Mouse (Mus musculus) naive thymus-derived CD4-positive, alpha-beta T cell, adult 2 months (primary cell): ENCODE measurements around the gene Anks6.
A peak's percentile ranks its signal among the peaks of the same experiment; 100 is the strongest.

ENCODE experiments used
- DNase-seq: peaks from one replicate; pipeline ENCODE4 v3.0.0-alpha.2; 2011; ENCODE audit warnings: low read depth

The Anks6 gene

DNA sequence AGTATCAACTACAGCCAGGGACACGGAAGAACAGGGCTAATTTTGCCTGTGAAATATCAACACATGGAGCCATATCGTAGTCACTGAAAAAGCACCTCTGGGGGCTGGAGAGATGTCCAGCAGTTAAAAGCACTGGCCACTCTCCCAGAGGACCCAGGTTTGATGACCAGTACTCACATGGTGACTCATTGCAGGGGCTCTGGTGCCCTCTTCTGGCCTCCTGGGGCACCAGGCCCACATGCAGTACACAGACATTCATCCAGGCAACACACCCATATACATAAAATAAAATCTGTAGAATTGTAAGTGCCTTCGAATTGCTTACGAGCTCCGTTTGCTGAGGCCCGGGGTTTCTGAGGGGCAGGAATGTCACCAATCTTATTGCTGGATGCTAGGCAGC is 10.3 kb downstream of the Anks6 start:
- DNase-seq: no peak

DNA sequence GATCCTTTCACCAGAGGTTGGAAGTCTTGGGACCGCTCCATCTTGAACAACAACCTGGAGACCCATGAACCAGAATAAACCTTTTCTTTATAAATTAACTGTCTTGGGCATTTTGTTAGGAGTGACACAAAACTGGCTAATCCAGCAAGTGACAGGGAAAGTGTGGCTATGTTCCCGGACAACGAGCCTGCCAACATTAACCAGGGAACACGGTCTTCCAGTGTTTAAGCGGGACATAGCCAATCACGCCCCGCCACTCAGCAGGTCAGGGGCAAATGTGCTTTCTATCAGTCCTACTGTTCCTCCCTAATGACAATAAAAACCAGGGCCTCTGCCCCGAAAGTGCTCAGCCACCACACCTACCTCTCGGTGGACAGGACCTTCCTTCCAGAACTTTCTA is 13.4 kb downstream of the Anks6 start:
- DNase-seq: no peak

DNA sequence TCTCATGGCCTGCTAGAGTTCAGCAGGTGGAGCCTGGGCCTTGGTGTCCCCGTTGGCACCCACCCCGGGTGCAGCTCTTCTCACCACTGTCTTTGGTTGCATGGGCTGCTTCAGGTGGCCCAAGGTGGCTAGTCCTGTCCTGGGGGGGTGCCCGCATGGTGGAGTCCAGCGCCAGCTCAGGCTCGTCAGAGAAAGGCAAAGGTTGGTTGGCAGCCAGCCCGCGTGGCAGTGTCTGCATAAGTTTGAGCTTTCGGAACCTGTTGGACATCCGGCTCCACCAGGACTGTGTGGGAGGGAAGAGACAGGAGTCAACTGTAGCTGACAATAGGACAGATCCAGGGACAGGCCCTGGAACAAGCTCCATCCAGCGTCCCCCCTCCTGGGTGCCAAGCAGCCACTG is 17.6 kb downstream of the Anks6 start:
- no peak for DNase-seq

DNA sequence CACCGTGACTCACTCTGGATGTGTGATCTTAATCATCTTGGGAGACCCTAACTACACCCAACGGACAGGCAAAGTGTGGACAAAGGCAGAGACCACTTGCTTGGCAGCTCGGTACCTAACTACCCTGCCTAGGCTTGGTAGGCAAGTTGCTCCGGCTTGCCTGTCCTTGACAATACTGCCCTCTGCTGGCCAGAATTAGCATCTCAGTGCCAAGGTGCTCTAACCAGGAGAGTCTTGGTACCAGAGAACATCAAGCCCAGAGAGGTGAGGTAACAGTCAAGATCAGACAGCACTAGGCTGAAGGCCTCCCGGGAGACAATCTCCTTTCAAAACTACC is 19.9 kb downstream of the Anks6 start:
- DNase-seq: peak; percentile 87

DNA sequence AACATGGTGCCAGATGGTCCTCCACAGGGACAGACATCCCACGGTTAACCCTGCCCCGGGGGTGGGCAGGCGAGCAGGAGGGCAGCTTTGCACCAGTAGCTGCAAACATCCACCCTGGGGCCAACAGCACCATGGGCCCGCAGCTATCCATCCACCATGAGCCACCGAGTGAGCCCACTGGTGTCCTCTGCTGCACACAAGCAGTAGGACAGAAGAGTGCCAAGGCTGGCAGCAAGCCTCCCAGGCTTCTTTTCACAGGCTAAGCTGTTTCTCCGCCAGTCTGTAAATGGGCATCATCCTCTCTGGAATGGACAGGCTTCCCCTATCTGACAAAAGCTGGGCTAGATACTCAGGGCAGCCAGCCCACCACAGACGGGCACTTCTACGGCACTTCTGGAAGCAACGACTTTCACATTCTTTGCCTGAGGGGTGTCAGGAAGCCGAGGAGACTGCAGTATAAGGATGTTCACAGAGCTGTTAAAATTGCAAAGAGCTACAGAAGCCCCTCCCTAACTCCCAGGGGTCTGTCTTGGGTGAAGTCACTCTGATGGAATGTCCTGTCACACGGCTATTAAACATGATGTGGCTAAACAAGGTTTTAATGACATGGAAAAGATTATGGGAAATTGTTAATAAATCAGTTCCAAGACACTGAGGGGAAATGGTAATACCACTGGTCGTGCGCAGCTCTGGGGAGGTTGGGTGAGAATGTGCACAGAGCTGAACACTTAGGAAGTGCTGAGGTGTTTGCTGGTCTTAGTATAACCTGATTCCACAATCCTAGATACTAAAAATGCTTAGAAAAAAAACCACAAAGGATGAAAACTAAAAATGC is 20.5 kb downstream of the Anks6 start:
- no peak for DNase-seq

DNA sequence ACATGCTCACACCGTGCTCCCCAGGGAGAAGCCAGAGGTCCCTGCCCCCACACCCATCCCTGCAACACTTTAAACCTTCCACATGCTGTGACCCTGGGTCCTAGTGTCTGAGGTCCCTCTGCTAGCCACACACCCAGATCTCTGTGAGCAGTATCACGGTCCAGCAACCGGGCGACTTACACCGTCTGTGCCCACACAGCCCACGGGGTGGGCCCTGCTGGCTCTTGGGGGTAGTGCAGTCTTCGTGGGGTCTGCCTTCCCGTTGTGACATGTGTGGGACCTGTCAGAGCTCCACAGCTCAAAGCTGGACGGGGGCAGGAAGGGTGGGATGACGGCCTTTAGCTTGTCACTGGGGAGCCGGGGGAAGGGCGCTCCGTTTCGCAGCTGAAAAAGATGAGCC is 21.7 kb downstream of the Anks6 start:
- DNase-seq: no peak

DNA sequence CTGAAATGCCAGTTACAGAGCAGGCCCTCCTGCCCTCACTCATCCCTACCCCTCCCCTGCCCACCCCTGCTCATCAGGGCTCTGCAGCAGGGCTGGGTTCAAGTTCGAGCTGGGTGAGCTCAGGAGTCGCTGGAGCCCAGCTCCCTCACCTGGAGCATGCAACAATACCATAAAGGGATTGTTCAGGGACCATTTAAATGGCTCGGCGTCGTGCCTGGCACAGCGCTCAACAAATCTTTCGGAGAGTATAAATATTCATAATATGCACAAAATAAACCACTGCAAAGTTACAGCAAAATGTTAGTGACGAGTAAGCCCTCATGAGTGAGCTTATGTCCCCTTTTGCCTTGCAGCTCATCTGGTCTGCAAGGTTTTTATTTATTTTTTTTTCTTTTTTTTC is 25.1 kb downstream of the Anks6 start:
- DNase-seq: no peak

DNA sequence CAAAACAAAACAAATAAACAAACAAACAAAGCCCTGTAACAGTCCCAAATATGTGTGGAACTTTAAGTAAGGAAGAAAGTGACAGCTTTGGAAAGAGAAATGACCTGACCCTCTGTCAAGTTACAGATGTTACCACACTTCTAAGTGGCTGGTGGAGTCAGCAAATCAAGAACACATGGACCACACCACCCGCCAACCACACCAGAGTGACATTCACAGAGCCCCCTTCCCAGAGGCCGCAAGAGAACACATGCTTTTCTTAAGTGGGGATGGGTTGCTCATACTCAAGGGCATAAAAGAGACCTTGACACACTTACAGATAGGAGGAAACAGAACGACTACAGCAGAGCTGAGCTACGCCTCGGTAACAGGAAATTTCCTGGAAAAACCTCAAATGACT is 28.4 kb downstream of the Anks6 start:
- DNase-seq: no peak

DNA sequence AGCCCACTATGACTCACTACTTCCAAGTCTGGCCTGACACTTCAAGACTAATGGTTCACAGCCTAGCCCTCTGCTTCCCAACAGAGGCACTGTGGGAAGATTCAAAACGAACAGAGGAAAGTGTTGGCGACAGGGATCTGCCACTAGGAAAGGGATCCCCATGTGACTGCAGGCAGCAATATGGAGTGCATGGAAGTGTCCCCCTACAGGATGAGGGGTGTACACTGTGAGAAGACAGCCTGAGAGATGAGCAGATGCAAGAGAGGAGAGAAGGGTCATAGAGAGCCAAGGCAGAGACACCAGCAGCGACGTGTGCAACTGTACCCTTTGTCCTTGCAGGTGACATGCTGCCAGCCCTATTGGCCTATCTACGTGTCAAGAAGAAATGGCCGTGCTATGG is 33.3 kb downstream of the Anks6 start:
- no peak for DNase-seq

DNA sequence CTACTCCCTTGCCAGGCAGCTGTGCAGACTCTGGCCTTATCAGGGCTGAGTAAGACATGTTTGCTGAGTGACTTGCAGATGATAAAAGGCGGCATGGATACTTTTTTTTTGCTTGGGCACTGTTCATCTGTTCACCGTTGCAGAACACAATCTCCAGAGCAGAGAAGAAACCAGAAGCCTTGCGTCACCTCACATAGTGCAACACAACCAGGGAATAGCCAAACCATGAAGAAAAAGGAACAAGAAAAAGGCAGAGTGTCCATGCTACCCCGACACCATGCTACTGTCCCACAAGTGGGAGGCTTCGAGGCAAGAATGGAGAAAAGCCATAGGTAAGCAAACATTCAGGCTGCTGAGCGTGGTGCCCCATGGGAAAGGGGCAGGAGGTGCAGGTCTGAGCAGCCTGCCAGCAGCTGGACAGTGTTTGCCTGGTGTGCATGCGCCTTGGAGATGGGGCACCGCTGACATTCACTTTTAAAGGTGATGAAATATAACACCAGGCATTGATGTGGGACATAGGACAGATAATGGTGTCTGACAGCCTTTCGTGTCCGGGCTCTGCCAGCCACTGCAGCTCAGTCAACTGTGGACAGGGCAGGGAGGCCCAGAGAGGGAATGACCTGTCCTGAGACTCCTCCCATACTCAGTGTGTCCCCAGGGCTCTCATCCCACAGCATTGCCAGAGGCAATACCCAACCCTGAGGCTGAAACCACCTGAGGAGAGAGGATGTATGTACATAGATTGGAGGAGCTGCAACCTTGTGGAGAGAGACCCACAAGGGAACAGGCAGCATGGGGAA is 34.2 kb downstream of the Anks6 start:
- DNase-seq: no peak

DNA sequence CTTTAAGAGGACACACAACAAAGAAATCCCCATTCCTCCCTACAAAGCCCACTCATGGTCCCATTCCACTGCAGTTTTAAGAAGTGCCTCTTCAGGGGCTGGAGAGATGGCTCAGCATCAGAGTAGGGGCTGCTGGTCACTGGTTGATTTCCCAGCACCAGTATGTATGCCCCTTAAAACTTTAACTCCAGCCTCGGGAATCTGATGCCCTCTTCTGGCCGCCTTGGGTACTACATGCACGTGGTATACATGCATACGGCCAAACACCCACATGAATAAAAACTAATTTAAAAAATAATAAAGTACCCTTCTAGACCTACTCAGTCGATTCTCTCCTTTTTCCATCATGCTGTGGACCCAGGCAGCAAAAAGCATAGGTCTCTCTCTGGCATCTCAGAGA is 36.7 kb downstream of the Anks6 start:
- DNase-seq: peak; percentile 79

DNA sequence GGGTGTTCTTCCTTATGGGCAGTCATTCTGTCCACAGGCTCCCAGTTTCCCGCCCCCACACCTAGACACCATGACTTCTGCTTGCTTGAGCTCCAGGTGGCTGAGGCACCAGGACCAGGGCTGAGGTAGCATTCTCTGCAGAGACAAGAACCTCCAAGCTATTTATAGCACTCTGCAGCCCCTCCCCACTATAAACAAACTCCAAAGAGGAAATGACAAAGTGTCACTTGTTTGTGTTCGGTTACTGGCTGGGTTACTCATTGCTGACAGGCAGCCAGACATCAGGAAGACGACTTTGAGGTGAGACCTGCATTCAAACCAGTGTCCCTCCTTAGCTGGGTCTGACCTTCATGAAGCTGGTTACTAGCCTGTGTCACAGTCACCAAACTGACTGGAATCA is 42.1 kb downstream of the Anks6 start:
- no peak for DNase-seq

DNA sequence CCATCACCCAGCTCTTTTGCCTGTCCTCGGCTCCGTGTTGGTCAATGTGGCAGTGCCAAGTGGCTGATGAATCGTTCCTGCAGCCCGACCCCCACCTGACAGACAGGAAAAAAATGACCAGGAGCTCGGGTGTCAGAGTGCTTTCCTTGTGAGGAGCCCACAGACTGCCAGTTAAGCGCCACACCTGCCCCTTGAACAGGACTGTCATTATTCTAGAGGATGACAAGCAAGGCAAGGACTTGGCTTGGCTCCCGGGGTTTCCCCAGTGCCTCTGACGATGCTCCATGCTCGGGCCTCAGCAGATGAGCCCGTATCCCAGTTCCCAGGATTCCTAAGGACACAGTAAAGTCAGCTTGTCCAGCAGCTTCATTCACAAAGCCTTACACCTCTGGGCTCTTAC is 44.8 kb downstream of the Anks6 start:
- no peak for DNase-seq

DNA sequence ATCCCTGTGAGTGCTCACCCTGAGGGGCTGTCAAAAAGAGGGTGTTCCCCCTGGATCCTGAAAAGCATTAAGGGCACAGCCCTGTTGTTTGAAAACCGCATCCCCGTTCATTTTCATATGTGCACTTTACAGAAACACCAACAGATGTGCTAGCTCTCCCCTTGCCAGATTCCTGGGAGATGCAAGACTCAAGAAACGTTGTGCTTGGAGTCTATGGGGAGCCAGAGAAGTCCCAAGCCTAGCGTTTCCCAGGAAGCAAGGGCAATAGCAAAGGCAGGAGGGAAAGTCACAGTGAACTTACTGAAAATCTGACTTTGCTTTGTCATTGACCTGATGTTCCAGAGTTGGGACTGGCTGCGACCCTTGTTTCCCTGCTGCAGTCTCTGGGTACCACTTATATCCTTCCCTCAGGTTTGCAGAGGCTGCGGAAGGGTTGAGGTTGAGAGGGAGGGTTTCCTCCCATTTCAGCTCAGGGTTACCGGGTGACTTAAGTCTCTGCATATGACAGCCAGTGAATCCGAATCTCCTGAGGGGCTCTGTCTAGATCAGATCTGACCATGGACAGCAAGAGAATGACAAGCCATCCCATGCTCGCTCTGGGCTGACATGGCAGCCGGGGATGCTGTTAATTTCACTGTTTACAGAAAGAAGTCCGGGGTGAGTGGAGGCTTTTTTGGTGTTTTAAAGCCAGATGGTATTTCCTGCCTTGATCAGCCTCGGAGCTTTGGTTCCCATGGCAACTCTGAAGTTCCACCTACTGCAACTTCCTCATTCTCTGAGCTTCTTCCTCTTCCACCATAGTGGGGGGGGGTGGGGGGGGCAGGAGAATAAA is 46.6 kb downstream of the Anks6 start:
- DNase-seq: peak; percentile 86

DNA sequence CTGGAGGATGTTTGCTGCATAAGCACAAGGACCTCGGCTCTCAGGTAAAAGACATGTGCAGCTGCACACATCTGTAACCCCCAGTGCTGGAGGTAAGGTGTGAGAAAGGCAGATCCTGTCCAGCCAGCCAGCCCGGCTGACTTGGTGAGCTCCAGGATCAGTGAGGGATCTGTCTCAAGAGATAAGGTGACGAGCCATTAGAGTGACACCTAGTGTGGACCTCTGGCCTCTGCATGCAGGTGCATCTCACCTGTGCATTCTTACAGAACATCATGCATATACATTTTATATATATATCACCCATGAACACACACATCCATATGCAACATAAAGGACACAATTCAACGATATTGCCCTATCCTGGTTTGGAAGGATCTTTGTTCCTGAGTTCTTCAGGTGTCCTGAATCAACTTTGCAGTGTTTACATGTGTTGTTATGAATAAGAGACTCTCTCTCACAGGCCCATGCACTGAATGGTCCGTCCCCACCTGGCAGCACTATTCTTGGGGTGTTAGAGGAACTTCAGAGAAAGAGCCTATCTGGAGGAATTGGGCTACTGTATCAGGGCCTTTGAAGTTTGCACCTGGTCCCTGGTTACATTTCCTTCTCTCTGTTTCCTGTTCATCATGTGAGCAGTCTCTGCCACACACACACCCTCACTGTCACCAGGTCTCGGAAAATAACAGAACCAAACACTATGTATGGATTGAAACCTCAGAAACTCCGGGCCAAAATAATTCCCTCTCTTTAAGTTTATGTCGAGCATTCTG is 56.4 kb downstream of the Anks6 start:
- DNase-seq: peak; percentile 68

DNA sequence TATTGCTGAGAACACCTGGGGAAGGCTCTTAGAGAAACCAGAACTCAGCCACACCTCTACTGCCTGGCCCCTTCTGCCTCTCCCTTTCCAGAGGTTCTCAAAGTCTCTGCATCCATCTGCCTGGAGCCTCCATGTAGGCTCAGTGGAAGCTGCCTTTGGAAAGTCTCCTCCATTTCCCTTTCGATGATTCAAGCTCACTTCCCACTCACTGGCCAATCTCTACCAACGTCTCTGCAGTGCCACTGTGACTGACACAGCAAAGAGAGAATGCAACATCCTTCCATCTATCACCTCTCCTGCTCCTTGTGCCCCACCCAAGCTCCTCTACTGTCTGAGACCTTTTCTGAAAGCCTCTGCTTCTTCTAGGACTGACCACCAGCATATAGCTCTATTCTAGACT is 59.3 kb downstream of the Anks6 start:
- no peak for DNase-seq

DNA sequence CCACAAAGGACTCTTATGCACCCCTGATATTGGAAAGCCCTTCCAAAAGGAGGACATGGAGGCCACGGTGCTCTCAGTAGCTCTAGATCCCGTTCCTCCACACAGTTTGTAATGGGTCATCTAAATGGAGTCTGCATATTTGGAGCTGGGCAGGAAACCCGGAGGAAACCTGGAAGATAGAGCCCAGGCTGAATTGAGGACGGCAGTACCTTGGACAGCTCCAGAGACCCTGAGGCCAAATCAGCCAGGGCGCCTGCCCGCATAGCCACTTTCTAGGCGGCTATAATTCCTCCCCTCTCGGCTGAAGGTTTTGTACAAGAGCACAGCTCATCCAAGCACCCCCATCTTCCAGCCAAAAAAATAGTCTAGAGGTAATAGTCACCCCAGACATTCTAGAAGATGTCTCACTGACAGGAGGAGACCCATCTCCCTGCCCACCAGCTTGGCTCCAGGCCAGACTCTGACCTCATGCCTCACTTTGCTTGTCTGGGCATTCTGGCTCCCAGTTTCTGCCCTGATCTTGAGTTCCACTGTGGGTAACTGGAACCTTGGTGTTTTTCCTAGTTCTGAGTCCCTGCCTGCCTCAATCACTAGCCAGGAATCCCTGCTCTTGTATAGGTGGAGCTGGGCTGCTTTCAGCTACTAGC is 64.3 kb downstream of the Anks6 start:
- DNase-seq: no peak

DNA sequence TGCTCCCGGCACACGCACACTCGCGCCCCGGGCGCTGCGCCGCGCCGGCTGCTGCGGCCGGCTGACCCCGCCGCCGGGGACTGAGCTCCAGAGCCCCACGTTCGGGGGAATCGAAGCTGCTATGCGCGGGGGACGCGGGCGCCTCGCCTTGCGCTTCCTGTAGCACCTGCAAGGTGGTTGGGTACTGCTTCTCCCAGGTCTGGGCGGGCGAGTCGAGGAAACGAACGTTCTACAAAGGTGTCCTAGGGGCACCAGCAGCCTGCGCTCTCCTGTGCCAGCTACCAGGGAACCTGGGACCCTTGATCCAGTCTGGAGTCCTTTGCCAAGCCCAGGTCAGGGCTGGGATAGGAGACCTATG is 65.3 kb downstream of the Anks6 start:
- no peak for DNase-seq

DNA sequence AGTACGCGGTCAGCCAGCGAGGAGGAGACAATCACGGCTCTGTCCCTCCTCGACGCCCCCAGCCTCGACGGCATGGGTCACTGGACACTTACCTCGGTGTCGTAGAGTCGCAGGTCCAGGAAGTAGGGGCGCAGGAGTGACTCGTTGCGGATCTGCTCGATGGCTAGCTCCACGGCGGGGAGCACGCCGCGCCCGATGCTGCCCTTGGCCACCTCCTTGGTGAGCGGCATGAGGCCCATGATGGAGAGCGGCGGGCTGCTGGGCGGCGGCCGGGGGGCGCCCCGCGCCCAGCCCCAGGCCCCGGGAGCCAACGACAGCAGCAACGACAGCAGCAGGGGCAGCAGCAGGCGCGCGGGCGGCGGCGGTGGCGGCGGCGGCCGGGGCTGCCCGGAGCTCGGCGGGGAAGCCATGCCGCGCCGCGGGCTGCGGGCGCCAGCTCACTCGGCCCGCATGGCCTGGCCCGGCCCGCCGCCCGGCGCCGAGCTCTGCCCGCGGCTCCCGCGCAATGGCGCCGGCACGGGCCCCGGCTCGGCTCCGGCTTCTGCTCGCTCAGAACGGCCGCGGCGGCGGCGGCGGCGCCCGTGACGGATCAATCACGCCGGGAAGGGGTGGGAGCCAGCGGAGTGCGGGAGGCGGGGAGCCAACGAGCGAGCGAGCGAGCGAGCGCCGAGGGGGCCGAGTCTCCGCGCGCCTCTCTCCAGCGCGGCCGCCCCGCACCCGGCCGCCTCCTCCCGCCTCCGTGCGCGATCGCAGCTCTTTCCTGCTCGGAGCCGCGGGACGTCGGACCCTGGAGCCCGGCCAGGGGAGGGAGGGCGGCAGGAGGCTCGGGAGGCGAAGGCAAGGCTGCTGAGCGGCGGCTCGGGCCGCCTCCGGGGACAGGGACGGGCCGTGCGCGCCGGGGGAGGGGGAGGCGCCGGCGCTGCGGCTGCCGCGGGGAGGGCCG is 65.9 kb downstream of the Anks6 start, which contains the start of gene Gabbr2:
TSS of gene Gabbr2 (minus strand) at position 858 of the 943 bp plus-strand sequence.
- no peak for DNase-seq

DNA sequence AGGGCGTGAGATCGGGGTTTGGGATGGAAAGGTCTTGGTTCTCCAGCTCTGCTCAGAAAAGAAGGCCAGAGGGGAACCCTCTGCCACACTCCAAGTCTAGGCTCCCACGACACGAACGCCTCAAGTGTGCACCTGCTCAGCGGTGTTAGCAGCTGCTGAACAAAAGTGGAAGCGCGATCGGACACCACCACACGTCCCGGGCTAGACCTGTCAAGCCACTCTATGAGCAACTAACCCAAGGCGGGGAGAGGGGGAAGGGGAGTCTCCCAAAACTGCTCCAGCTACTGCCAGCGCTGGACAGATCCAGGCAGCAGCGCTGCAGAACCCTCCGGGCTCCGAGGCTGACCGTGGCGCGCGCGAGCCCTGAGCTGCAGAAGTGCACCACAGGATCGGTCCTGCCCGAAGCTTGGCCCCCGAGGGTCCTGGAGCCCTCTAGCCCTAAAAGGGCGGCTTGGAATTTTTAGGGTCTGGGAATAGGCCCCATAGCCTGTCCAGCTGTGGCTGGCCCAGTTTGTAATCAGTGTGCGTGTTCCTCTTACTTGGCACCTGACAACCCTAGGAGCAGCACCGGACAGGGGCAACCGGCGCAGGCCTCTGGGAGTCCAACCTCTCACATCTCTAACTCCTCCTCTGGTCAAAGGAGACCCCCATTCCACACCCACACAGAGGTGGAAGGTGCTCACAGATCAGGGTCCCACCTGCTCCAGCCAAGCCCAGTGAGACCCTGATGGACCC is 66.8 kb downstream of the Anks6 start:
- DNase-seq: no peak
